Mouse (Mus musculus): ENCODE results near the gene H2-K1.
"Not testable (repeated sequence)": the region's sequence is repeated elsewhere in the genome, so short reads cannot be mapped to it uniquely, and the experiment has no call there.

Gene H2-K1

DNA sequence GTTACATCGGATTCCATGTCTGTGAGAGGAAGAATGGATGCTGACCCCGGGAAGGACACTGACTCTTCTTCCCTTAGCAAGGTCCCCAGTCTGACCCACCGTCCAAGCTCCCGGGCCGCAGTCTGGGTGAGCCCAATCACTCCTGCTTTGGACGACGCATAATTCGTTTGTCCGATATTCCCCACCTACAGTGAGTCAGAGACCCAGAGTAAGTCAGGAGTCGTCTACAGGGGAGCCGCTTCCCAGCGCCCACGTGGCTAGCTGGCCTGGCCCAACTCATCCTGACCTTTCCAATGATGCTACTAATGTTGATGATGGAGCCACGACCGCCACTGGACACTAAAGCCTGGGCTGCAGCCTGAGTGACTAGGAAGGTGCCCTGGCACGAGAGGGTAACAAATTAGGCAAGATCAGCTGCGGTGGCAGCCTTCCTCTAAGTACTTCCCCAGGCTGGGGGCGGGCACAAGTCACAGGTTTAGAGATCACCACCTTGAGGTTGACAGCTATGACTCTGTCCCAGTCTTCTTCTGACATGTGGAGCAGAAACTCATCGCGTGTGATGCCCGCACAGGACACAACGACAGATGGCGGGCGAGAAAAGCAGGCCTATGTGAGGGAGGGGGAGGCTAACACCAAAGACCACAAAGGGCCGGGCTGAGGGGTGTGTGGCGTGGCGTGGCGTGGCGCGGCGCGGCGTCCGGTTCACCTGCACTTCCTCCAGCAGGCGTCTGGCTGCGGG lies 26.9 kb upstream of the H2-K1 start:
- DNase-seq (ENCODE audit: low spot score), result peak; percentile 51

- no peak for DNase-seq (ENCODE audit: low spot score)
Measured at GRCm38 (mm10) chr17:34026221-34026620, 26.1 kb upstream of the H2-K1 start.

GRCm38 (mm10) chr17:34025756-34026151 lies 25.6 kb upstream of the H2-K1 start:
- no peak for DNase-seq (ENCODE audit: low spot score)

DNA sequence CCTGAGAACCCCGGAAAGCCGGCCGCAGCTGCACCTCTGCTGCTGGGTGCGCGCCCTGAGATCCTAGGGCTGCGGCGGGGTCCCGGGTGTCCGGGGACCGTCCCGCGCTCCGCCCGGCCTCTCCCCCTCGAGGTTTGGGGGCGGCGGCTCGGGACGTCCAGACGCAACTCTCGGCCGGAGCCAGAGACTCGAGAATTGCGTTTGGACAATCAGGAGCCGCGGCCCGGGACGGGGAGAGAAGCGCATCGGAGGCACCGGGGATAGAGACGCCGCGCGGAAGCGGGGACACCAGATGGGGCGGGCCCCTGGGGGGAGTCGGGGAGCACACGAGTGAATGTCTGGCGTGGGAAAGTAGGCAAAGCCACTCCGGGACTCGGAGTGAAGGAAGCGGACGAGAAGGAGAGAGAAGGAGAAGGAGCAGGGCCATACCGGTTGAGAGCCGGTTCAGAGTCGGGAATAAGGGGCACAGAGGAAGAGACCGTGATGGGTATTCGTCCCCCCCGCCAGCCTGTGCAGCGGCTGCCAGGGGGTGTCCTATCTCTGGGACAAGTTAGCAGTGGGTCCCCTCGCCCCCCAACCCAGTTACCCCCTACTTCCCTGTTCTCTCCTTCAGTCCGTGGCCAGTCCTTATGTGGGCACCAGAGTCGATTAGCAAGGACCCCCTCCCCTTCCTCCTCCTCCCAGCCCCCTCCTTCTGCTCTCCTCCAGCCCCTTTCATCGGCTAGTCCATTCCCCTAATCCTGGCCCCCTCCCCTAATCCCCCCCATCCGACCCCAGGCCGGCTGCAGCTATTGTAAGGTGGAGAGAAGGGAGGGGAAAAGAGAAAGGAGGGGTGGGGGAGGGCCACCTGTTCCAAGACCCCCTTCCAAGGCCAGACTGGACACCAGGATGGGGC lies 25.0 kb upstream of the H2-K1 start:
- DNase-seq (ENCODE audit: low spot score), result peak; percentile 77

DNA sequence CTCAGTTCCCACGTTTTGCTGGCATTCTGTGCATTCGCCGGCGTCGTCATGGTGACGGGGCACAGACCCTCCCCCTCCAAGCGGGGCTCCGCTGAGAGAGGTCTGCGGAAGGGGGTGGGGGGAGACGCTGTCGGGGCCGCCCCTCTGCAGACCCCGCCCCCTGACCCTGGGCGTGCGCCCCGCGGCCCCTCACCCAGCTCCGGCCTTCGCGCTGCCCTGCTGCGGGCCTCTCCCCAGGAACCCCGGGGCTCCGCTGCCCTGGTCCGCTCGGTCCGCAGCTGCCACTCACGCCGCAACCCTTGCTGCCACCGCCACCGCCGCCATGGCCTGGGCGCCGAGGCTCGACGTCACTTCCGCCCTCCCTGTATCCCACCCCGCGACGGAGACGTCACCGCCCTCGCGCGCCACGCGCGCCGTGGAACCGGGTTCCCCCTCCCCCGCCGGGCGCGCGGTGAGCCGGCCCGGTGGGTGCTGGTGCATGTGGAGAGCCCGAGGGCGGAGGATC lies 24.2 kb upstream of the H2-K1 start, which contains the start of gene Ring1:
Gene Ring1 (minus strand): TSS at position 364 of the 505 bp plus-strand sequence.
- DNase-seq (ENCODE audit: low spot score), result peak; percentile 89

DNA sequence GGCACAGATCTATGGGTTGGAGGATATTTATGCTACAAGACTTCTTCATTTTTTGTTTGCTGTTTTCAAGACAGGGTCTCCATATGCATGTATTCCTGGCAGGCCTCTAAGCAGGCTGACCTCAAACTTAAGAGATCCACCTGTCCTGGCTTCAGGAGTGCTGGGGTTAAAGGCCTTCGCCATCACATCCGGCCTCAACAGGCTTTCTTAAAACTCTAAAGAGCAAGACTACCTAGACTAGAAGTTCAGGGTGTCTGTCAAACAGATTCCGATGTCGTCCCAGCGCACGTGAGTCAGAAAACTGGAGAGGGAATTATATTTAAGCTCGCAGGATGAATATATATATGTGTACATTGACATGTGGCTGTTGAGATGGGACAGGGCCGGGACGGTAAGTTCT lies 23.5 kb upstream of the H2-K1 start:
- no peak for DNase-seq (ENCODE audit: low spot score)

GRCm38 (mm10) chr17:34022987-34023386 lies 22.8 kb upstream of the H2-K1 start:
- DNase-seq (ENCODE audit: low spot score), result peak; percentile 6

GRCm38 (mm10) chr17:34022414-34022783 lies 22.3 kb upstream of the H2-K1 start:
- no peak for DNase-seq (ENCODE audit: low spot score)

DNA sequence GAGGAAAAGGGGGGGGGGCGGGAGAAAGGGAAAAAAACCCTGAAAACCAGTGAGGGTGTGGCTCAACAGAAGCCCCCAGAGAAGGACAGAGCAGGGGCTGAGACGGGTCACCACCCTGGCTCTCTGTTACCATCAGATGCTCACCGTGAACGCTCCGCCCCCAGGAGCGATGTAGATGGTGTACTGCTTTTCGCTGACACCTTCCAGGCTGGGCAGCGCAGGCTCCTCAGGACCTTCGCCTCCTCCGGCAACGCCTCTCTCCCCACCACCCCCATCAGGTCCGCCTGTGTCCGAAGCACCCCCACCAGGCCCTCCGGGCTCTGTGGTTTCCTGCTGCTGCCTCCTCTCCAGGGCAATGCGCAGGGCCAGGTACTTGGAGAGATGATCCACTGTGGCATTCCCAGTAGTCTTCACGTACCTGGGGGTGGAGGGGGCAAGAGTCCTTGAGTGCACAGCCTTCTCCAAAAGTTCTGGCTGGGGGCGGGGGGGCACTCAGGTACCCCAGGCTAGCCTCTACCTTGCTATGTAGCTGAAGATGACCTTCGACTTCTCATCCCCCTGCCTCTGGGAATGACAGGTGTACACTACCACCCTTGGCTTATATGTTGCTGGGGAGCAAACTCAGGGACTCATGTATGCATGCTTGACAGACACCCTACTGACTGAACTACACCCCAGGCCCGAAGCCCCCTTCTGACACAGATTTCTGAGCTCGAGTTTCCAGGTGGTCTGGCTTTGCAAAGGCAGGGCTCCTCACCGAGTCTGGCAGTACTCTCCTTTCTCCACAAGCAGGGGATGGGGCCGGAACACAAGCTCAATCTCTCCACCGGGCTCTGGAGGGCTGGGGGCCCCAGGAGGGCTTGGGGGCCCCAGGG lies 21.6 kb upstream of the H2-K1 start:
- DNase-seq (ENCODE audit: low spot score), result peak; percentile 5

GRCm38 (mm10) chr17:34013436-34013835 lies 13.3 kb upstream of the H2-K1 start:
- DNase-seq (ENCODE audit: low spot score), result no peak

DNA sequence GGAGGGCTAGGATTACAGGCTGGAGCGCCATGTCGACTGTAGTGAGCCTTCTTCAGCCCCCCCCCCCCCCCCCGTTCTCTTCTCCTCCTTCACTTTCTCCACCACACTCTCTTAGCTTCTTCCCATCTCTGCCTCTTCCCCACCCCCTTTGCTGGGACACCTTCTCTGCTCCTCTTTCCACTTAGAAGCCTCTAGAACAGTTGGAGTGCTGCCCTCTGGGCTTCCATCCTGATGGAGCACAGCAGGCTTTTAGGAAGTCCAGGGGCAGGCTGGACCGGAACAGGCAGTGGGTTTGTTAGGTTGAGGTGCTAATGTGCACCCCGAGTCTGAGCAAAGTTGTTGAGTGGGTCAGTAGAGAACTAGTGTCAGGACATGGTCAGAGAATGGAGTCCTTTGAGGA lies 10.0 kb upstream of the H2-K1 start:
- peak; percentile 5 for DNase-seq (ENCODE audit: low spot score)

DNA sequence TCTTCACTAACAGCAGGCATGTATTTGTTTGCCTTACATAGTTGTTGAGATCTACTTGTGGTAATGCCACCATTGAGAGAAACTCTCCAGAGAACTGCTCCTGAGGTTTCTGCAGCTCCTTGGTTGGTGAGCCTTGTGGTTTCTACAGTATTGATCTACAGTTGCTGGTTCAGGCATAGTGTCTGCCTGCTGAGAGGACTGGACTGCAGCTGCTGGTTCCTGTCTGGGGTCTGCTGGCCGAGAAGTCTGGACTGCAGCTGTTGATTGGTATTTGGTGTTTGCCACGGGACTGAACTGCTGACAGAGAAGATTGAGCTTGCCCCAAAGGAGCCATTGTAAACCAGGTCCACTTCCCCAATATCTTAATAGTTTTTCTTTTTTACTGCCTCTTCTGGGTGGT lies 6.4 kb upstream of the H2-K1 start:
- no peak for DNase-seq (ENCODE audit: low spot score)

- peak; percentile 21 for DNase-seq (ENCODE audit: low spot score)
Measured at GRCm38 (mm10) chr17:34003426-34003825, 3.3 kb upstream of the H2-K1 start.

DNA sequence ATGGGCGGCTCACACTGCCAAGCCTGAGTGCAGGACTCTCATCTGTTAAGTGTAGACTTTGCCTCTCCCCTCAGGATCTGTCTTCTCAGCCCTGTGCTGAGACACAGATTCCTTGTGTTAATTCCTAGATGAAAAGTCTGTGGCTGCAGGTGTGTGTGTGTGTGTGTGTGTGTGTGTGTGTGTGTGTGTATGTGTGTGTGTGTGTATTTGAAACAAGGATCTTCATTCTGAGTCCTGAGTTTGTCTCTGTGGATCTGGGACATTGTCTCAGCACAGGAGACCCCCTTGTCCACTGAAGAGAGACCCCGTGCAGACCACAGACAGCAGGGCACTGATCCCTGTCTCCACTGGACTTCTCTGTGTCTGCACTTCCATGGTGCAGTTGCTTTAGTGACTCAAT lies 649 bp upstream of the H2-K1 start:
- not testable (repeated sequence) for DNase-seq (ENCODE audit: low spot score)

GRCm38 (mm10) chr17:33999341-34000149 lies 602 bp downstream of the H2-K1 start:
- peak; percentile 48 for DNase-seq (ENCODE audit: low spot score)

GRCm38 (mm10) chr17:33998697-33999096 lies 1.4 kb downstream of the H2-K1 start:
- peak; percentile 25 for DNase-seq (ENCODE audit: low spot score)

- not testable (repeated sequence) for DNase-seq (ENCODE audit: low spot score)
Measured at GRCm38 (mm10) chr17:33997025-33997424, 3.1 kb downstream of the H2-K1 start.

DNA sequence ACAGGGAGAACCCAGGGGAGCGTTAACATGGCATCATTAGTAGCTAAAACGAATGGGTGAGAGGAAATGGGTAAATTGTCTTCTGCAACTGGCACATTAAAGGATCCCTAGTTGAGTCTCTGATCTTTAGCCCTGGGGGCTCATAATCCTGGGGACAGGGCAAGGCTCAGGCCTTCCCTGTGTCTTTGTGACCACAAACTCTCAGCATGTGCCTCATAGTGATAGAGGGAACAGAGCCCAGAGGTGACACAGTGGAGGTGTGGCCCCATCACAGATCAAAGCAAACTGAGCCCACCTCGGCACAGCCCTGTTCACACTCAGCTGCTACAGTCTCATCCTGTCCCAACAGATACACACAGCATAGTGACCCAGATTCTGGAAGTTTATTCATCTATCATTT lies 4.5 kb downstream of the H2-K1 start:
- DNase-seq (ENCODE audit: low spot score), result no peak

DNA sequence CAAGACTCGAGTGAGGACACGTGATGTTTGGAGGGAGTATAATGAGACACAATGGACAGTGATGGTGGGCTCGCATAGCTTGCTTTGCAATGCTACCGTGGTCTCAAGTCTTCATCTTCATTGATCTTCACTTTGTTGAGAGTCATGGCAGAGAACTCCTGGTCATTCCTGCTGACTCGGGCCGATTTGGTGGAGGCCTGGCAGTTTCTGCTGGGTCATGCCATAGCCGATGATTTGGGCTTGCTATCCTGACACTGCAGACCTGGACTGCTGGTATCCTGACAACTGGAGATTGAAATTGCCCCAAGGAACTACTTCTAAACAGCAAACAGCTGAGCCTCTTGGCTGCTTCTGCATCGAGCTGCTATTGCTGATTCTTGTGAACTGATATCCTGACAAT lies 5.2 kb downstream of the H2-K1 start:
- no peak for DNase-seq (ENCODE audit: low spot score)

GRCm38 (mm10) chr17:33991788-33992664 lies 8.1 kb downstream of the H2-K1 start:
- DNase-seq (ENCODE audit: low spot score), result peak; percentile 78
